Mouse (Mus musculus) C2C12 (cell line): ENCODE data around the gene Rcbtb2.

Source experiments
- CEBPB ChIP-seq: IDR thresholded peaks from one replicate; pipeline ENCODE4 v1.6.1; 2011; ENCODE audit warnings: low read depth, mild to moderate bottlenecking, control low read depth, moderate library complexity
- CTCF ChIP-seq: IDR thresholded peaks from one replicate; pipeline ENCODE4 v1.5.1; 2011; ENCODE audit not compliant: control insufficient read depth, insufficient read depth, insufficient read length
- FOSL1 ChIP-seq: IDR thresholded peaks from one replicate; pipeline ENCODE4 v1.8.0; 2011; ENCODE audit warnings: mild to moderate bottlenecking, low read length; ENCODE audit not compliant: poor library complexity, insufficient read depth, severe bottlenecking
- MAX ChIP-seq: IDR thresholded peaks from one replicate; pipeline ENCODE4 v1.6.1; 2011; ENCODE audit warnings: mild to moderate bottlenecking, control low read depth
- MYOD1 ChIP-seq: IDR thresholded peaks from one replicate; pipeline ENCODE4 v1.6.1; 2011; ENCODE audit warnings: low read depth; ENCODE audit not compliant: control insufficient read depth, insufficient read length
- MYOG ChIP-seq: IDR thresholded peaks from one replicate; pipeline ENCODE4 v1.6.1; 2011; ENCODE audit not compliant: control insufficient read depth, insufficient read length; ENCODE audit errors: extremely low read depth
- USF1 ChIP-seq: IDR thresholded peaks from one replicate; pipeline ENCODE4 v1.6.1; 2011; ENCODE audit warnings: low read depth, mild to moderate bottlenecking, control low read depth, moderate library complexity

DNA sequence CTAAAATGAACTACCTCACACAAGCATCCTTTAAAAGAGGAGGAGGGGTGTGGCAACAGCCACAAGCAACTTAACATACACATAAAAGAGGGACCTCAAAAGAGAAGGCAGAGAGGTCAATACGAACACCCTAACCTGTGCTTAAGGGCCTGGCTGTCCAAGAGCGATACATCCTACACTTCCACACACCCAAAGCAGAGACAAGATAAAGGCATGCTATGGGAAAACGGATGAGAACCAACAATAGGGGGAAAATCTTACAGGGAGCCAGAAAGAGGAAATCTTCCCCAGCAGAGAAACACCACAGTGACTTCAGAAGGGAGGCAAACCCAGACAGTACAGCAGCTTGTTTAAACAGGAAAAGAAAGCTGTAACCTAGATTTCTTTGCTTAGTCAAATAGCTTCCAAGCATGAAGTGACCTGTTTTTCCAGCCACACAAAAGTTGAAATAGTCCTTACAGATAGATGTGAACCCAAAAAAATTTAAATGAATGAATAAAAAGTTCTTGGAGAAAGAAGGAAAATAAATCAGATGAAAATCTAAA is 132.7 kb downstream of the Rcbtb2 start:
- TF ChIP-seq CTCF (no peak), MYOG (no peak), FOSL1 (no peak), MAX (no peak), USF1 (no peak), CEBPB (no peak), MYOD1 (no peak)
